Mouse (Mus musculus) stomach, postnatal 0 days (tissue): ENCODE results near the gene Gm7324.
"Not testable (repeated sequence)": the region's sequence is repeated elsewhere in the genome, so short reads cannot be mapped to it uniquely, and the experiment has no call there.

Source experiments
- CTCF ChIP-seq: IDR thresholded peaks from 2 replicates; pipeline ENCODE4 v1.5.1; 2016; ENCODE audit warnings: antibody characterized with exemption, low read depth, mild to moderate bottlenecking, moderate library complexity
- EP300 ChIP-seq: optimal IDR thresholded peaks from 2 replicates; pipeline ENCODE3; 2016; ENCODE audit warnings: antibody characterized with exemption

DNA sequence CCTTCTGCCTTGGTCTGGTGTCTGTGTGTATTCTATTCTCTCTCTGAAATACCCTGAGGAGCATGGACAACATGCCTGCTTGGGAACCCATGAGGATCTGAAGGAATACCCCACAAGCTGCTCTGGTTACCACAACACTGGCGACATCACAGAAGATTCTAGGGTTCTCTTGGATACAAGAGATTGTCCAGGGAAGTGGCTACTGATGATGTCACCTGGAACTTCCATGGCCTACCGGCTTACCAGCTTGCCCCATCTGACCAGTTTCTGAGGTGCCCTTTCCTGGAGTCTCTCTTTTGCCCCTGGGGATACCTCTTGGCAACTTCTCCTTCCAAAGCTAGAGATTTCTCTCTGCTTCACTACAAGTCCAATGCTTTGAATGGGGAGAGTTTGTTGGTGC lies 20.5 kb upstream of the Gm7324 start, which contains the start of gene Gm8165:
- TF ChIP-seq CTCF, EP300: not testable (repeated sequence)
